Mouse (Mus musculus) ES-E14 (cell line): Measurements from ENCODE around the gene Mrps16. TPM values are rescaled to one million over a fixed set of nuclear protein-coding genes. Genes with fewer than 3 reads are reported as not detected.

ENCODE experiments used
- DNase-seq: peaks from one replicate; pipeline ENCODE4 v3.0.0-alpha.2; 2013; ENCODE audit warnings: low read depth, low spot score
- H3K27ac ChIP-seq: 2 replicates; pipeline ENCODE4 v1.5.1; 2012; ENCODE audit warnings: low read depth, mild to moderate bottlenecking, low read length, moderate library complexity, mixed read lengths; ENCODE audit not compliant: poor library complexity, insufficient read depth, severe bottlenecking
- H3K36me3 ChIP-seq: 2 replicates; pipeline ENCODE4 v1.6.1; 2012; ENCODE audit warnings: mild to moderate bottlenecking, low read length, moderate library complexity, mixed read lengths; ENCODE audit not compliant: control insufficient read depth, poor library complexity, insufficient read depth, severe bottlenecking
- H3K4me1 ChIP-seq, 2 experiments: fragments of 150-350 bp in 1 of 2; sonication (generic) in 1 of 2; 2 replicates each; pipeline ENCODE4 v1.6.1; 2012; ENCODE audit warnings: low read length in 2 of 2, mild to moderate bottlenecking in 1 of 2, mixed read lengths in 1 of 2; ENCODE audit not compliant: control insufficient read depth in 2 of 2, insufficient read depth in 2 of 2, poor library complexity in 1 of 2
- H3K4me3 ChIP-seq, 2 experiments: fragments of 150-350 bp in 1 of 2; sonication (generic) in 1 of 2; 2 replicates each; pipeline ENCODE4 v1.5.1; 2012; ENCODE audit warnings: low read length in 2 of 2, low read depth in 1 of 2, mild to moderate bottlenecking in 1 of 2, mixed read lengths in 1 of 2; ENCODE audit not compliant: insufficient read depth in 1 of 2, poor library complexity in 1 of 2, severe bottlenecking in 1 of 2
- H3K9ac ChIP-seq: 2 replicates; pipeline ENCODE4 v1.6.1; 2012; ENCODE audit warnings: low read depth, mild to moderate bottlenecking, low read length, mixed read lengths; ENCODE audit not compliant: poor library complexity, insufficient read depth, severe bottlenecking
- H3K9me3 ChIP-seq: fragments of 150-350 bp; sonication (generic); 2 replicates; pipeline ENCODE4 v1.6.1; 2012; ENCODE audit warnings: low read depth, mild to moderate bottlenecking, low read length; ENCODE audit not compliant: control insufficient read depth, insufficient read depth
- MAFK ChIP-seq: IDR thresholded peaks from 2 replicates; pipeline ENCODE4 v1.6.1; 2014; ENCODE audit warnings: mild to moderate bottlenecking, low read depth, low read length, inconsistent platforms; ENCODE audit not compliant: insufficient read depth
- in situ Hi-C, 2 experiments: fragments of 600-800 bp; cut with MboI; formaldehyde crosslinking; loops; one replicate each; pipeline ENCODE4 v1.15.1; 2025; ENCODE audit warnings: low sequenced_read_pairs in 2 of 2, inconsistent platforms in 1 of 2; ENCODE audit not compliant: unreplicated experiment in 2 of 2
- total RNA-seq: library from RNA; depleted of rRNA; stranded (reverse); fragments of 300-350 nt; gene quantifications from 2 replicates; pipeline ENCODE4 v1.2.3, GENCODE M21; 2012; rRNA removed

Mrps16 gene
- total RNA-seq, 1 experiment, result 96.3 TPM

GRCm38 (mm10) chr14:20339415-20339814, 54.0 kb downstream of the Mrps16 start:
- no peaks in the 10 kb centered on the region for H3K4me1 ChIP-seq
- no peak overlapping the region for H3K4me3 ChIP-seq
- H3K36me3 ChIP-seq, result peaks cover 17% of the 10 kb centered on the region
- H3K9ac ChIP-seq, result no peak overlapping the region
- no peak overlapping the region for H3K27ac ChIP-seq
- in situ Hi-C loops, result no loop called here
- no peaks in the 10 kb centered on the region; the same call in 1 of the 2 replicates for H3K9me3 ChIP-seq
- no peak for TF ChIP-seq MAFK
- no peak for DNase-seq

Other genes starting within 250 kb of the Mrps16 start
- gene Kcnk5, start 211.8 kb downstream of the Mrps16 start, total RNA-seq, result 68.6 and 129 TPM in 2 replicates
- 0.26 TPM in 1 of 2 replicates, not detected in the other for gene Kcnk16, start 124.4 kb downstream of the Mrps16 start, total RNA-seq
- gene Nudt13, start 98.9 kb downstream of the Mrps16 start, total RNA-seq, result 9.4 and 13.7 TPM in 2 replicates
- gene Ecd, start 45.5 kb downstream of the Mrps16 start, total RNA-seq, result 35.1 and 53.5 TPM in 2 replicates
- 18.0 and 19.6 TPM in 2 replicates for gene Fam149b, start 45.5 kb downstream of the Mrps16 start, total RNA-seq
- gene Dnajc9, start 4.7 kb downstream of the Mrps16 start, total RNA-seq, result 54.4 and 72.4 TPM in 2 replicates
- 0.36 and 0.58 TPM in 2 replicates for gene Cfap70, start 58.6 kb upstream of the Mrps16 start, total RNA-seq
- 37.3 and 55.2 TPM in 2 replicates for gene Anxa7, start 86.5 kb upstream of the Mrps16 start, total RNA-seq
- gene Mss51, start 103.3 kb upstream of the Mrps16 start, total RNA-seq, result 1.1 and 1.7 TPM in 2 replicates
- 30.8 and 32.0 TPM in 2 replicates for gene Ppp3cb, start 152.9 kb upstream of the Mrps16 start, total RNA-seq
- gene Usp54, start 247.4 kb upstream of the Mrps16 start, total RNA-seq, result 15.3 and 16.6 TPM in 2 replicates